Mouse (Mus musculus) embryonic stem cell, embryonic (primary cell): Measurements from ENCODE around the gene Bbc3.

ENCODE experiments used
- CTCF ChIA-PET, 4 experiments: fragments of 300-600 bp in 2 of 4; fragments of 350-600 bp in 2 of 4; sonication (Branson Sonifier 250); formaldehyde crosslinking; loops; one replicate each; lab custom pipeline; 2022; ENCODE audit warnings: inconsistent platforms in 2 of 4; lab: Charles Lee
- POLR2A ChIA-PET, 4 experiments: fragments of 300-600 bp in 2 of 4; fragments of 350-600 bp in 2 of 4; sonication (Branson Sonifier 250); formaldehyde crosslinking; loops; one replicate each; lab custom pipeline; 2022; ENCODE audit warnings: antibody characterized with exemption in 4 of 4, inconsistent platforms in 1 of 4; lab: Charles Lee

The Bbc3 gene

DNA sequence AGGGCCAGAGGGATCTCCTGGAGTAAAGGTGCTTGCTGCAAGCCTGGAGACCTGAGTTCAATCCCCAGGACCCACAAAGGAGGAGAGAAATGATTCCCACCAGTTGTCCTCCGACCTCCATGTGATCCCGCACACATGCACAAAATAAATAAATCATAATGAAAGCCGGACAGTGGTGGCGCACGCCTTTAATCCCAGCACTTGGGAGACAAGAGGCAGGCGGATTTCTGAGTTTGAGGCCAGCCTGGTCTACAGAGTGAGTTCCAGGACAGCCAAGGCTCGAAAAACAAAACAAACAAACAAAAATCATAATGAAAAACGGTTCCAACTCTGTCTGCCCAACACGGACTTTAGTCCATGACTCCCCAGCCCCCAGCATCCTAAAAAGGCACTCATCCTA is 23.3 kb upstream of the Bbc3 start:
- ChIA-PET CTCF (interaction anchor here in 3 of 4 experiments (0.6 to 2.1 kb wide), 18 partner anchors 10 to 373 kb away, joined by 3 to 28 read pairs (median 10); partner anchors contain the start of genes Inafm1 (in 2 of the 3), Napa (in 1 of the 3) and Slc8a2 (in 1 of the 3)), POLR2A (interaction anchor here in 3 of 4 experiments (0.6 to 6.3 kb wide), 57 partner anchors 8 to 616 kb away, joined by 3 to 127 read pairs (median 5); partner anchors contain the start of genes Inafm1 (in 3 of the 3), Bbc3 (in 2 of the 3), Slc8a2 (in 2 of the 3) and Arhgap35 (in 1 of the 3))

DNA sequence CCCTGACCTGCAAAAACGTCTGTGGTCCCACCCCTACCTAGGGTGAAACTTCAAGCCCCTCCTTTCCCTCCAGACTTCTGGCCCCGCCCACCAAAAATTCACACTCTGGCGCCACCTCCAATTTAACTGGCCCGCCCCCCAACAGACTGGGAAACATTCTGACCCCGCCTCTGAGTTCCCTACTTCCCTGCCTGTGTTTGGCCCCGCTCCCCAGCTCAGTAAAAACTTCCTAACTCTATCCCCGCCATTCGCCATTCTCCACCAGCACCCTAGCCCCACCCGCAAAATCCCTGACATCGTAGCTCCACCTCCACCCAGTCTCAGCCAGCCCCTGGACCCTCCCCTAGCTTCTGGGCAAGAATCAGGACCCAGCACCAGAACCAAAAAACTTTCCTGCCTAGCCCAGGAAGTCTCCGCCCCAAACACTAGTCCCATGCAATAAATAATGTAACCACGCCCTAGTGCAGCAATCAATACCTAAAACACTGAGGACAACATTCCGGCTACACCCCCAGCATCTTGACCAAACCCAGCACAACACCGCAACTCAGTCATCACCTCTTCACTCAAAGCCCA is 22.7 kb upstream of the Bbc3 start:
- POLR2A ChIA-PET = interaction anchor here (0.6 to 6.3 kb wide), 104 partner anchors 8 to 771 kb away, joined by 3 to 127 read pairs (median 4); partner anchors contain the start of genes Bbc3 (in 3 of the 4), Inafm1 (in 3 of the 4), Napa (in 2 of the 4) and Sae1 (in 2 of the 4)
- CTCF ChIA-PET = interaction anchor here in 3 of 4 experiments (0.5 to 2.1 kb wide), 32 partner anchors 9 to 606 kb away, joined by 3 to 28 read pairs (median 7); partner anchors contain the start of genes Inafm1 (in 2 of the 3), Gng8 (in 1 of the 3), Napa (in 1 of the 3) and Slc8a2 (in 1 of the 3)

DNA sequence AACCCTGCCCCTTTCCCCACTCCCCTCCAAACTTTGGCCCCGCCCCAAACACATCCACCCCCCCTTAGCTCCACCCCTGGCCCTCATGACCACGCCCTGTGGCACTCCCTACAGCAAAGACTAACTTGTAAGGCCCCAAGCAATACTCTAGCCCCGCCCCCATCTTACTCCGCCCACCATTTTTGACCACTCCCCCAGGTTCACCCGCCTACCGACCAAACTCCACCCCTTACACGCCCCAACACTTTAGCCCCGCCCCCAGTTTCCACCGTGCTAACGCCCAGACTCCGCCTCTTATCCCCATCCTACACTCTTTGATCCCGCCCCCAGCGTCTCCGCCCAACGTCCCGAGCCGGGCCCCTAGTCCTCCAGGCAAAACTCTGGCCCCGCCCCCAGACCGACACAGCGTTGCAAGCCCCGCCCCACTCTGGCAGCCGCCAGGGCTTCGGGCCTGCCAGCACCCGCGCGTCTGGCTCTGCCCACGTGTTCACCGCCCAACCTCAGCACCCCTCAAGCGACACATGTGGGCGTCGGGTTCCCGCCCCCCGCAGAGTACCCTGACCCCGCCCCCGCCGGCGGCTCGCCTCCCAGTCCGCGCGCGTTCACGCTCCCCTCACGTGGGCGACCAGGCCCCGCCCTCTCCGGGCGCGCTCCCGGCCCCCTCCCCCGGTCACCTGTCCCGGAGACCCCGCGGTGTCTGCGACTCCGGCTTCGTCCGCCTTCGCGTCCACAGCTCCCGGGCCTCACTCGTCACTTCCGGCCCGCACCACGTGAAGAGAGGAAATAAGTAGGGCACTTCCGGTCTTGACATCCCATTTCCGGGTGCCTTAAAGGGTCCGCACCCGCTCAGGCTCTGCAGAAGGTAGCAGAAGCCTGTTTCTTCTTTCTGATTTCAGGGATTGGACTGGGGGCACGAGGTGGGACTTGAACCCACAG is 21.9 kb upstream of the Bbc3 start, which contains the start of gene Ccdc9:
Gene Ccdc9, minus strand, starts transcription at position 770 of the 936 bp plus-strand sequence.
- POLR2A ChIA-PET = interaction anchor here (0.6 to 6.3 kb wide), 105 partner anchors 9 to 770 kb away, joined by 3 to 127 read pairs (median 4); partner anchors contain the start of genes Bbc3 (in 3 of the 4), Inafm1 (in 3 of the 4), Napa (in 2 of the 4) and Sae1 (in 2 of the 4)
- CTCF ChIA-PET = interaction anchor here (0.5 to 2.1 kb wide), 34 partner anchors 8 to 606 kb away, joined by 3 to 28 read pairs (median 6); partner anchors contain the start of genes Inafm1 (in 2 of the 4), Gng8 (in 1 of the 4), Napa (in 1 of the 4) and Slc8a2 (in 1 of the 4)

DNA sequence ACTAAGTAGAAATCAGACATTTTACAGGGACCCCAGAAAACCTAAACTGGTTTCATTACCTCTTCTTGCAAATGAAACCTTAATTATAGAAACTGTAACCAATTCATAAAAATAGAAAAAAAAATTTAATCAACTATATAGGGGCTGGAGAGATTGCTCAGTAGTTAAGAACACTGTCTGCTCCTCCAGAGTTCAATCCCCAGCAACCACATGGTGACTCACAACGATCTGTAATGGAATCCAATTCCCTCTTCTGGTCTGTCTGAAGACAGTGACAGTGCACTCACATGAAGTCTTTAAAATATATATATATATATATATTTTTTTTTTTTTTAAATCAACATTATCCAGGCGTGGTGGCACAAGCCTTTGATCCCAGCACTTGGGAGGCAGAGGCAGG is 21.2 kb upstream of the Bbc3 start:
- ChIA-PET CTCF (interaction anchor here (1.0 to 2.1 kb wide), 7 partner anchors 8 to 176 kb away, joined by 6 to 16 read pairs (median 14); partner anchors contain the start of genes Inafm1 (in 1 of the 4) and Slc8a2 (in 1 of the 4)), POLR2A (interaction anchor here in 3 of 4 experiments (0.6 to 6.3 kb wide), 27 partner anchors 8 to 237 kb away, joined by 3 to 127 read pairs (median 10); partner anchors contain the start of genes Inafm1 (in 3 of the 3), Sae1 (in 2 of the 3), Bbc3 (in 1 of the 3) and Napa (in 1 of the 3))

DNA sequence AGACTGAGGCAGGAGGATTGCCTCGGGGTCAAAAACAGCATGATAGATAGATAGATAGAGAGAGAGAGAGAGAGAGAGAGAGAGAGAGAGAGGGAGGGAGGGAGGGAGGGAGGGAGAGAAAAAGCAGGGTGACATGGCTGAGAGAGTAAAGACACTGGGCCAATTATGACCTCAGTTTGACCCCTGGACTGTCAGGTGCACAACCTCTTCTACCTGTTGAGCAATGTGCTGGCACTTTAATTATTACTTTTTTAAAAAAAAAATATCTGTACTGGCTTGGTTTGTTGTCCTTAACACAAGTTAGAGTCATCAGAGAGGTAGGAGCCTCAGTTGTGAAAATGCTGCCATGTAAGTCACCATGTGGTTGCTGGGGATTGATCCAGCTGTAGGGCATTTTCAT is 20.4 kb upstream of the Bbc3 start:
- CTCF ChIA-PET = interaction anchor here in 2 of 4 experiments (0.6 to 0.7 kb wide), 3 partner anchors 53 to 180 kb away, joined by 3 to 16 read pairs (median 4); no protein-coding TSS in a partner anchor
- POLR2A ChIA-PET = interaction anchor here in 2 of 4 experiments (0.6 to 1.7 kb wide), 13 partner anchors 14 to 175 kb away, joined by 3 to 5 read pairs (median 3); partner anchors contain the start of gene Inafm1 (in 1 of the 2)

DNA sequence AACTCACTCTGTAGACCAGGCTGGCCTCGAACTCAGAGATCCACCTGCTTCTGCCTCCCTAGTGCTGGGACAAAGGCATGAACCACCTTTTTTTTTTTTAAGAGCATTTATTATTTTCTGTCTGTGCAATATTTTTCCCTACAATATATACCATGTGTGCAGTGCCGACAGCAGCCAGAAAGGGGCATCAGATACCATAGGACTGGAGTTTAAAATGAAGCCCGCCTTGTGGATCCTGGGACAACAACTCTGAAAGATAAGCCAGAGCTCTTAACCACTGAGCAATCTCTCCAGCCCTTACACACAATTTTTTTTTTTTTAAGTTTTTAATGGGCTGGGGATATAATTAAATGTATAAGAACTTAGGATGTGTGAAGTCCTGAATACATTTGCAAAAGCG is 13.8 kb upstream of the Bbc3 start:
- ChIA-PET CTCF (interaction anchor here (0.6 to 2.7 kb wide), 69 partner anchors 8 to 398 kb away, joined by 3 to 54 read pairs (median 6); partner anchors contain the start of genes Ccdc9 (in 4 of the 4), Bbc3 (in 1 of the 4), Inafm1 (in 1 of the 4) and Napa (in 1 of the 4)), POLR2A (interaction anchor here (0.5 to 5.8 kb wide), 89 partner anchors 8 to 699 kb away, joined by 3 to 111 read pairs (median 6); partner anchors contain the start of genes Bbc3 (in 3 of the 4), Ccdc9 (in 3 of the 4), Inafm1 (in 3 of the 4) and Arhgap35 (in 2 of the 4))

DNA sequence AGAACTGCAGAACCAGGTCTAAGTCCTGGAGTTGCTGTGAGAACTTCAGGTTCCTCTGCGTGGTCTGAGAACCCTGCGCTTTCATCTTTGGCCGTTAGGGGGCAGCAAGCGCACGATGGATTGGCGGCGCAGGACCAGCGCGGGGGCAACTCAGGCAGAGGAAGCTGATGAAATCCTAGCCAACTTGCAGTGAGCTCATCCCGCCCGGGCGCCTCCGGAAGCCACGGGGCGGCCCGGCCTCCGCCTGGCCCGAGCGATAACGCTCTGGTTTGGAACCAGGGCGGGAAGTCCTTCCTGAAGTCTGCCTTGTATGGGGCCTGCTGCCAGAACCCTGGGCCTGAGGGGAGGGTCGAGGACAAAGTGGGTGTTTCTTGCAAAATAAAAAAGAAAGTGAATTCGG is 13.4 kb upstream of the Bbc3 start:
- ChIA-PET CTCF (interaction anchor here (0.5 to 2.7 kb wide), 87 partner anchors 8 to 399 kb away, joined by 3 to 54 read pairs (median 6); partner anchors contain the start of genes Ccdc9 (in 4 of the 4), Bbc3 (in 2 of the 4), Inafm1 (in 1 of the 4) and Napa (in 1 of the 4)), POLR2A (interaction anchor here (0.5 to 5.8 kb wide), 108 partner anchors 9 to 517 kb away, joined by 3 to 111 read pairs (median 5); partner anchors contain the start of genes Bbc3 (in 3 of the 4), Ccdc9 (in 3 of the 4), Inafm1 (in 3 of the 4) and Arhgap35 (in 2 of the 4))

DNA sequence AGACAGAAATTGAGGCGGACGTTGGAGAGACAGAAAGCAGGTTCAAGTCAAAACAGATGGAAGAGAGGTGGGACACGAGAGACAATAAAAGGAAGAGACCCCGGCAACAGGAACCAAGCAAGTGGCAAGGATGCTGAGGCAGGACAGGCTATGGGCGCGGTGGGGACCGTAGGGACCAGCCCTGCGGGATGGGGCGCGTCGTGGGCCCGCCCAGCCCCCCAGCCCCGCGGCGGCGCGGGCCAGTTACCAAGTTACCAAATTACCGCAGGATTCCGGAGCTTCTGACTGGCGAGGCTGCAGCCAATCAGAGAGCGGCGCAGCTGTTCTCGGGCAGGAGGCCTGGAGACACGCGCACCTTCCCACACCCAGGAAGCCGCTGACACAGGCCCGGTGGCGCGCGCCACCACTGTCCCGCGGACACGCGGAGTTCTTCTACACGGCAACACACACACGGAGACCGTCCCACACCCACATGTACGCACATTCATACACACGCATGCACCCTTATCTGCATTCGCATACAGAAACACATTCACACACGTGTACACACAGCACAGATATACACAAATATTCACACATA is 12.8 kb upstream of the Bbc3 start:
- ChIA-PET POLR2A (interaction anchor here (0.6 to 5.8 kb wide), 101 partner anchors 9 to 516 kb away, joined by 3 to 111 read pairs (median 6); partner anchors contain the start of genes Bbc3 (in 3 of the 4), Ccdc9 (in 3 of the 4), Inafm1 (in 2 of the 4) and Sae1 (in 2 of the 4)), CTCF (interaction anchor here (0.5 to 2.7 kb wide), 84 partner anchors 9 to 383 kb away, joined by 3 to 54 read pairs (median 6); partner anchors contain the start of genes Ccdc9 (in 4 of the 4), Bbc3 (in 2 of the 4), Inafm1 (in 1 of the 4) and Napa (in 1 of the 4))

DNA sequence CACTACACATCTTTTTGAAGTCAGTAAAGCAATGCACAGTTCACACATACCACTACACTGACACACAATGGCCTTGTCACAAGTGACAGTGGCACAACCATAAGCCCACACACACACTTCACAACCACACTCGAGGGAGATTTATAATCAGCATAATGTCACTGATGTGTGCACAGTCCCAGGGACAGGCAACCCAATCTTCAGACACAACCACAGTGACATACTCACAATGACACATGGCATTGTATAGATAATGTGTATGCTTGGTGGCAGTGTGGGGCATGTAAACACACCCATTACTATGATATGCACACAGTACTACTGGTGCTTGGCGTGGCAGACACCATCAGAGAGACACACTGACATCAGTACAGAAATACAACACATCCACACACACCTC is 12.0 kb upstream of the Bbc3 start:
- POLR2A ChIA-PET = interaction anchor here in 3 of 4 experiments (0.5 to 5.8 kb wide), 20 partner anchors 11 to 151 kb away, joined by 3 to 82 read pairs (median 6); partner anchors contain the start of genes Bbc3 (in 3 of the 3), Inafm1 (in 2 of the 3), Ccdc9 (in 1 of the 3) and Sae1 (in 1 of the 3)
- CTCF ChIA-PET = interaction anchor here in 1 of 4 experiments (1.0 to 1.3 kb wide), 6 partner anchors 14 to 196 kb away, joined by 3 to 6 read pairs (median 4); no protein-coding TSS in a partner anchor

DNA sequence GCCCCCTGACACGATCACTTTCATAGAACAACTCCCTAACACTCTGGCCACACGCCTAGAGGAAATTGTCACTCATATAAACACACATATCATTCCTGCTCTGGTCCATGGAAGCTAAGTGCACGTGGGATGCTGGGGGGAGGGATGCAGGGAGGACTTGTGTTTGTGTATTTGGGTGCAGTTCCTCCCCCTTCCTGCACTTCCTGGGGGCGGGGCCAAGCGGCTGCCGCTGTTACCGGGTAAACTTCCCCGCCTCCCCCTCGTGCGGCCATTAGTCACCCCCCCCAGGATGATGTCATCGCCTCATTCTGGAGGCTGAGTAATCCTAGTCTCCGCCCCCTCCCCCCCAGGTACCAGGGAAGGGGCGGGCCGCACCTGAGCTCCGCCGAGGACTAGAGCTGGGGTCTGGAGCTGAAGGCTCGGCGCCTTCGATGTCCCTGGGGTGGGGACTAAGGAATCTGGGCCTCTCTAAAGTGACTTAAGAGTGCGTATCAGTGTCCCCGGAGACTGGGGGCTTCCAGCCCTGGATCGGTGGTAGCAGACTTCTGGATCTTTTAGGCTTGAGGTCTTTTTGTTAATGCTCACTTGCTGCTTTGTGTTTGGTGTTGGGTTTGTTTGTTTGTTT is 11.3 kb upstream of the Bbc3 start:
- POLR2A ChIA-PET = interaction anchor here in 3 of 4 experiments (0.5 to 5.8 kb wide), 43 partner anchors 11 to 461 kb away, joined by 3 to 82 read pairs (median 4); partner anchors contain the start of genes Bbc3 (in 3 of the 3), Ccdc9 (in 2 of the 3), Inafm1 (in 2 of the 3) and Bicra (in 1 of the 3)

DNA sequence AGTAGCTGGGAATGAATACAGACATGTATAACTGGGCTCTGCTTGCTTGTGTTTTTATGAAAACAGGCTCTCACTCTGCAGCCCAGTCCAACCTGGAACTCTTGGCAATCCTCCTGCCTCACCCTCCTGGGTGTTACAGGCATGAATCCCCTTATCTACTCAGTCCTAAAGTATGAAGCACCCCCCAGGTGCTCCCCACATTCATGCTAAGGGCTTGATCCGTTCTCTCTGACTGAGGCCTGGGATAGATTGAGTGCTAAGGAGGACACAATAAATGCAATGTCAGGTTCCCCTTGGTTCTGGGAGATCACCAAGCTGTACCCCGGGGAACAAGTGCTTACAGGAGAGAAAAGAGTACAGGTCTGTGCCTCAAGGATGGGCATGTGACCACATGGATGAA is 10.6 kb upstream of the Bbc3 start:
- ChIA-PET POLR2A (interaction anchor here in 3 of 4 experiments (0.6 to 5.8 kb wide), 34 partner anchors 9 to 461 kb away, joined by 3 to 82 read pairs (median 5); partner anchors contain the start of genes Bbc3 (in 3 of the 3), Ccdc9 (in 2 of the 3), Inafm1 (in 2 of the 3) and Napa (in 1 of the 3)), CTCF (interaction anchor here in 3 of 4 experiments (0.6 to 1.3 kb wide), 16 partner anchors 10 to 195 kb away, joined by 3 to 11 read pairs (median 4); partner anchors contain the start of gene Ccdc9 (in 1 of the 3))

More for the DNA sequence above, 11.3 kb upstream of the Bbc3 start:
- CTCF ChIA-PET = interaction anchor here in 3 of 4 experiments (0.6 to 1.3 kb wide), 20 partner anchors 10 to 196 kb away, joined by 3 to 11 read pairs (median 4); partner anchors contain the start of gene Ccdc9 (in 1 of the 3)

DNA sequence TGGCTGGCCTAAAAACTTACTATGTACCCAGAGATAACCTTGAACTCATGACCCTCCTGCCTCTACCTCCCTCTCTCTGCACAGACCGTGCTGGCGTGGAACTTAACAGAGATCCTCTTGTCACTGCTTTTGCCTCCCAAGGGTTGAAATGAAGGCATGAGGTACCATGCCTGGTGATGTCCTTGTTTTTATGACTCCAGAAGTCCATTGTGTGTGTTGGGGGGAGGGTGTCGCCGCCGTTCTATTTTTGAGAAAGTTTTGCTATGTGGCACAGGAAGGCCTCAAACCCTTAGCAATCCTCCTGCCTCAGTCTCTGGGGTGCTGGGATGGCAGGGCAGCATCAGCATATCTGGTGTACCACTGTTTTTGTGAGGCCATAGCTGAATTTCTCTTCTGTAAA is 9.3 kb upstream of the Bbc3 start:
- CTCF ChIA-PET = interaction anchor here in 1 of 4 experiments (0.6 to 1.1 kb wide), 2 partner anchors 11 to 154 kb away, joined by 3 to 6 read pairs; no protein-coding TSS in a partner anchor
- POLR2A ChIA-PET = interaction anchor here in 3 of 4 experiments (0.5 to 7.2 kb wide), 14 partner anchors 9 to 270 kb away, joined by 3 to 67 read pairs (median 3); partner anchors contain the start of genes Ccdc9 (in 2 of the 3), Bbc3 (in 1 of the 3) and Inafm1 (in 1 of the 3)

DNA sequence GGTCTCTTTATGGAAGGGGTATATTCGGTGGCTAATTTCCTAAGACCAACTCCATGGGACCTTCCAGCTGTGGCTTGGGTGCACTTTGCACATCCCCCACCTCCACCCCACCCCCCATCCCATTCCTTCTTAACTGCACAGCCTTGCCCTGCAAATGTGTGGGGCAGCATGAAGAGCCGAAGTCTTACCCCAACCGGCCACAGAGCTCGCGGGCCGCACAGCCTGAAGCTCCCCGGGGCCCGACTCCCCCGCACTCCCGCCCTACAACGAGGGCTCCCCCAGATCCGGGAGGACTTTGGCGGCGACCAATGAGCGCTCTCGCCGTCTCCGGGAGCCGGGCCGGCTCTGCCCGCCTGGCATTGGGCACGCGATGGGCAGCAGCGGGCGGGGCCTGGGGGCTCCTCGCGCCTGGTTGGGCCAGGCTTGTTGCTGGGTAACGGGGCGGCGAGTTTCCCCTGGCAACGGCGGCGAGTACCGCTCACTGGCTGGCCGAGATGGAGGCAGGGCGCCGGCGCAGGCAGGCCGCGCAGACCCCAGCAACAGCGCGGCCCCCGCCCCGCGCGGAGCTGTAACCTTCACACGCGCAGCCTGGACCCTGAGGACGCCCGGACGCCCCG is 8.7 kb upstream of the Bbc3 start:
- CTCF ChIA-PET = interaction anchor here in 3 of 4 experiments (0.6 to 1.1 kb wide), 7 partner anchors 11 to 549 kb away, joined by 3 to 15 read pairs (median 3); no protein-coding TSS in a partner anchor
- POLR2A ChIA-PET = interaction anchor here (0.6 to 7.2 kb wide), 16 partner anchors 8 to 78 kb away, joined by 3 to 67 read pairs (median 4); partner anchors contain the start of genes Ccdc9 (in 2 of the 4), Bbc3 (in 1 of the 4) and Inafm1 (in 1 of the 4)

DNA sequence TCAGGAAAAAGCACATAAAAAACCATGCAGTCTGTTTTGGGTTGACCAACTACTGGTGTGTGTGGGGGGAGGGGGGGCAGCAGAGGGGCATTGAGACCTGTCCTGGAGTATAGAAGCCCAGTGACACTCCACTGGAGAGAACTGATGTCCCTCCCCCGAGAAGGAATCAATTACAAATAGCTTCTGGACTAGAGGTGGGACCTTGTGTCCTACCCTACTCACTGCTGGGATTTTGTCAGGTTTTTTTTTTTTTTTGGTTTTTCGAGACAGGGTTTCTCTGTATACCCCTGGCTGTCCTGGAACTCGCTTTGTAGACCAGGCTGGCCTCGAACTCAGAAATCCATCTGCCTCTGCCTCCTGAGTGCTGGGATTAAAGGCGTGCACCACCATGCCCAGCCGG is 1.1 kb upstream of the Bbc3 start:
- POLR2A ChIA-PET = interaction anchor here in 3 of 4 experiments (0.8 to 8.9 kb wide), 16 partner anchors 8 to 209 kb away, joined by 3 to 111 read pairs (median 6); partner anchors contain the start of genes Ccdc9 (in 2 of the 3), Inafm1 (in 1 of the 3), Napa (in 1 of the 3) and Sae1 (in 1 of the 3)
- CTCF ChIA-PET = interaction anchor here in 2 of 4 experiments (0.6 to 4.2 kb wide), 6 partner anchors 10 to 156 kb away, joined by 3 to 32 read pairs (median 3); no protein-coding TSS in a partner anchor
